Mouse (Mus musculus): ENCODE measurements at regions not wholly inside any gene's neighbourhood (a gene's known extent, or its start where the extent isn't known, plus 50 kb on each side); places are given as distances from the start of the nearest gene placed in this dataset.
A peak's percentile ranks its signal among the peaks of the same experiment; 100 is the strongest.

DNA sequence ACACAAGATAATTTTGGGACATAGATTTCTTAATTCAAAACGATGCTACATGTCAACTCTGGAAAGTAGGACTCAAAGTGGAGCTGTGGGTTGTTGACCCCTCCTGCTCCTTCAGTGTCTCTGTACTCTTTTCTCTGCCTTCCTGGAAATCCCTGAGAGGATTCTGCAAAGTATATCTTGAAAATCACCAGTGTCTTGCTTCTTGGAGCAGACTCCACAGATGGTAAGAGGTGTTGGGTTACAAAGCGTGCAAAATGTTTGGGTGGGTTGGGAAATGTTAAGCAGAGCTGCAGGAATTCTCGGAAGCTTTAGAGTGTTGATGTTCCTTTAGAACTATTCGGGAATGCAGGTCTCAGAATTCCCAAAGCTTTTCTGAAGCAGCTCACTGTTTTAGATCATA lies 61.5 kb upstream of the Abcb5 start:
- DNase-seq (ENCODE audit: low read depth) = no peak

GRCm38 (mm10) chr12:119026311-119026710 lies 60.1 kb upstream of the Abcb5 start:
- DNase-seq (ENCODE audit: low read depth) = peak; percentile 65

DNA sequence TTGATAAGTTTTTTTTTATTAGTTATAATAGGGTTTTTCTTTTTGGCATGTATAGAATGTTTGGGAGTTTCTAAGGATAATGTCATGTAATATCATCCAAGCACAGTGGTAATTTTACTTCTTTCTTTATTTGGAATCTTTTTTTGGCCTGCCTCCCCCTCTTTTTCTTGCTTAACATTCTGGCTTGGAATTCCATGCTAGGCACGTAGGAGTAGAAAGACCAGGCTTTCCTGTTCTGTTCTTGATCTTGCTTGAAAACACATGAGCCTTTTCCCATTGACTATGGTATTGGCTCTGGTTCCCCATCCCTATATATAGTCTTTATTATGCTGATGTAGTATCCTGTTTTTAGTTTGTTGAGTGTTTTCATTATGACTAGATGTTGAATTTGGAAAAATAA lies 57.8 kb upstream of the Abcb5 start:
- DNase-seq (ENCODE audit: low read depth) = no peak
